9 mouse cellular contexts compared by ENCODE assay signal in genomic region chr4:155133658-155134417, GRCm38 (mm10). TPM values are rescaled to one million over a fixed set of nuclear protein-coding genes. Genes with fewer than 3 reads are reported as not detected.
DNase-seq lines count a peak whose midpoint lies in the region; ATAC-seq and TF ChIP-seq lines count a peak whose summit lies in the region.
"Had no signal": no experiment of that assay in that cellular context is flagged by ENCODE, and none has a peak within 500 bp of the region (broad histone marks: within the 10 kb centered on the region; RNA-seq: fewer than 3 reads in every experiment).

No protein-coding gene starts in this region.

- DNase-seq in midbrain, postnatal 0 days (ENCODE audit: low spot score), result no peak
- DNase-seq in forebrain, embryonic 10.5 days (ENCODE audit: extremely low spot score, low spot score), result peak; percentile 45
- peak; percentile 70 for DNase-seq in retina, postnatal 1 day
- no peak for DNase-seq in cerebellum, adult 8-10 months
- DNase-seq: liver, embryonic 13.5 days had no signal

- H3K4me2 ChIP-seq in midbrain, embryonic 13.5 days (replicated peaks), result no peak overlapping the region
- no peak overlapping the region for H3K4me2 ChIP-seq in midbrain, postnatal 0 days (ENCODE audit: low read depth, low read length, poor library complexity, severe bottlenecking)
- H3K4me2 ChIP-seq in hindbrain, embryonic 16.5 days (ENCODE audit: low read length), result no peak overlapping the region
- no peak overlapping the region for H3K4me2 ChIP-seq in liver, embryonic 12.5 days
- H3K4me2 ChIP-seq: liver, embryonic 13.5 days had no signal

- H3K4me1 ChIP-seq in midbrain, embryonic 13.5 days (replicated peaks), result peaks cover 45% of the 10 kb centered on the region
- H3K4me1 ChIP-seq in midbrain, postnatal 0 days (ENCODE audit: insufficient read depth, low read length), result peaks cover 7% of the 10 kb centered on the region; the same call in 1 of the 2 replicates
- peaks cover 64% of the 10 kb centered on the region for H3K4me1 ChIP-seq in forebrain, embryonic 10.5 days
- peaks cover 24% of the 10 kb centered on the region for H3K4me1 ChIP-seq in hindbrain, embryonic 16.5 days (ENCODE audit: control insufficient read depth, insufficient read depth, low read depth, low read length)
- H3K4me1 ChIP-seq in liver, embryonic 12.5 days, result peaks cover 9% of the 10 kb centered on the region; the same call in 1 of the 2 replicates

- no peak overlapping the region for H3K4me3 ChIP-seq in midbrain, embryonic 13.5 days (replicated peaks)
- H3K4me3 ChIP-seq in midbrain, postnatal 0 days (ENCODE audit: low read depth, low read length), result no peak overlapping the region
- 0 out of 2 replicates have a peak overlapping the region, but pooled peaks have one; percentile 14 for H3K4me3 ChIP-seq in forebrain, embryonic 10.5 days
- no peak overlapping the region for H3K4me3 ChIP-seq in hindbrain, embryonic 16.5 days (ENCODE audit: low read length)
- H3K4me3 ChIP-seq in liver, embryonic 12.5 days, result no peak overlapping the region
- H3K4me3 ChIP-seq: liver, embryonic 13.5 days had no signal

- WGBS in midbrain, embryonic 13.5 days, result 48% methylated on average over 20 of the region's 20 CpGs
- WGBS in midbrain, postnatal 0 days, result 42% methylated on average over 20 of the region's 20 CpGs
- 58% methylated on average over 20 of the region's 20 CpGs for WGBS in forebrain, embryonic 10.5 days
- 30% methylated on average over 20 of the region's 20 CpGs for WGBS in hindbrain, embryonic 16.5 days
- WGBS in liver, embryonic 12.5 days (ENCODE audit: insufficient replicate concordance), result 65% methylated on average over 20 of the region's 20 CpGs

- no peaks in the 10 kb centered on the region for H3K9me3 ChIP-seq in midbrain, embryonic 13.5 days
- no peaks in the 10 kb centered on the region for H3K9me3 ChIP-seq in midbrain, postnatal 0 days (ENCODE audit: low read length)
- no peaks in the 10 kb centered on the region for H3K9me3 ChIP-seq in forebrain, embryonic 10.5 days
- no peaks in the 10 kb centered on the region for H3K9me3 ChIP-seq in hindbrain, embryonic 16.5 days (ENCODE audit: control insufficient read depth, low read length)
- no peaks in the 10 kb centered on the region for H3K9me3 ChIP-seq in liver, embryonic 12.5 days (replicated peaks)
- H3K9me3 ChIP-seq: liver, embryonic 13.5 days had no signal

- peak overlapping the region; percentile 41; the same call in 1 of the 2 replicates for H3K27ac ChIP-seq in midbrain, embryonic 13.5 days
- no peak overlapping the region for H3K27ac ChIP-seq in midbrain, postnatal 0 days (ENCODE audit: low read depth, low read length)
- peak overlapping the region; percentile 76 for H3K27ac ChIP-seq in forebrain, embryonic 10.5 days
- H3K27ac ChIP-seq in hindbrain, embryonic 16.5 days (ENCODE audit: low read depth, low read length), result no peak overlapping the region
- no peak overlapping the region for H3K27ac ChIP-seq in liver, embryonic 12.5 days
- H3K27ac ChIP-seq: liver, embryonic 13.5 days had no signal

- no peaks in the 10 kb centered on the region for H3K36me3 ChIP-seq in midbrain, embryonic 13.5 days
- H3K36me3 ChIP-seq in midbrain, postnatal 0 days (ENCODE audit: insufficient read depth, low read length), result no peaks in the 10 kb centered on the region
- H3K36me3 ChIP-seq in forebrain, embryonic 10.5 days (replicated peaks), result no peaks in the 10 kb centered on the region
- no peaks in the 10 kb centered on the region for H3K36me3 ChIP-seq in hindbrain, embryonic 16.5 days (ENCODE audit: control insufficient read depth, insufficient read depth, low read length)
- no peaks in the 10 kb centered on the region for H3K36me3 ChIP-seq in liver, embryonic 12.5 days
- H3K36me3 ChIP-seq: liver, embryonic 13.5 days had no signal

- H3K9ac ChIP-seq in midbrain, embryonic 13.5 days (replicated peaks), result 0 out of 2 replicates have a peak overlapping the region, but pooled peaks have one; percentile 32
- H3K9ac ChIP-seq in midbrain, postnatal 0 days (replicated peaks; ENCODE audit: low read length, poor library complexity, severe bottlenecking), result no peak overlapping the region
- peak overlapping the region; percentile 20; the same call in 1 of the 2 replicates for H3K9ac ChIP-seq in hindbrain, embryonic 16.5 days (ENCODE audit: low read depth, low read length)
- H3K9ac ChIP-seq in liver, embryonic 12.5 days, result no peak overlapping the region
- H3K9ac ChIP-seq: liver, embryonic 13.5 days had no signal

- ATAC-seq in midbrain, embryonic 13.5 days, result no peak
- ATAC-seq in midbrain, postnatal 0 days (ENCODE audit: low FRiP score), result no peak
- ATAC-seq in hindbrain, embryonic 16.5 days, result no peak
- ATAC-seq in megakaryocyte, adult 5-6 weeks (ENCODE audit: poor library complexity, severe bottlenecking), result no peak
- no peak for ATAC-seq in liver, embryonic 12.5 days

- H3K27me3 ChIP-seq in midbrain, embryonic 13.5 days, result no peaks in the 10 kb centered on the region
- H3K27me3 ChIP-seq in midbrain, postnatal 0 days (ENCODE audit: insufficient read depth, low read length), result no peaks in the 10 kb centered on the region
- no peaks in the 10 kb centered on the region for H3K27me3 ChIP-seq in forebrain, embryonic 10.5 days (ENCODE audit: poor library complexity, severe bottlenecking)
- no peaks in the 10 kb centered on the region for H3K27me3 ChIP-seq in hindbrain, embryonic 16.5 days (replicated peaks; ENCODE audit: control insufficient read depth, insufficient read depth, low read length)
- H3K27me3 ChIP-seq in liver, embryonic 12.5 days (replicated peaks), result peaks cover 7% of the 10 kb centered on the region; the same call in 1 of the 2 replicates

- TF ChIP-seq CTCF in midbrain, postnatal 0 days (IDR thresholded peaks at IDR 0.05), result no peak

RNA-seq across cellular contexts. Expression of gene Morn1, which starts 47.5 kb away (rescaled TPM):
- 6.0 and 8.9 TPM in 2 replicates for polyA plus RNA-seq in midbrain, embryonic 13.5 days (2015; fragmentation: Nextera tagmentation; extraction: Ambion mirVana)
- 3.3 and 8.5 TPM in 2 replicates for total RNA-seq in midbrain, postnatal 0 days (2014; rRNA removed)
- 8.6 and 8.9 TPM in 2 replicates for polyA plus RNA-seq in midbrain, postnatal 0 days (2015; fragmentation: Nextera tagmentation; extraction: Ambion mirVana)
- polyA plus RNA-seq in forebrain, embryonic 10.5 days (2016; fragmentation: Nextera tagmentation; extraction: Ambion mirVana), result 4.5 and 6.8 TPM in 2 replicates
- 7.5 and 9.5 TPM in 2 replicates for polyA plus RNA-seq in hindbrain, embryonic 16.5 days (2015; fragmentation: Nextera tagmentation; extraction: Ambion mirVana)
- 0.71 TPM in 1 of 2 replicates, not detected in the other for total RNA-seq in megakaryocyte, adult 5-6 weeks (2015)
- 0.95 and 1.1 TPM in 2 replicates for total RNA-seq in megakaryocyte, adult 5-6 weeks (2017)
- 2.0 and 2.1 TPM in 2 replicates for polyA plus RNA-seq in liver, embryonic 12.5 days (2016; fragmentation: Nextera tagmentation; extraction: Ambion mirVana)

RNA-seq across cellular contexts. Expression of gene Rer1, which starts 47.7 kb away (rescaled TPM):
- 121 and 124 TPM in 2 replicates for polyA plus RNA-seq in midbrain, embryonic 13.5 days (2015; fragmentation: Nextera tagmentation; extraction: Ambion mirVana)
- 91.4 and 104 TPM in 2 replicates for total RNA-seq in midbrain, postnatal 0 days (2014; rRNA removed)
- 132 and 133 TPM in 2 replicates for polyA plus RNA-seq in midbrain, postnatal 0 days (2015; fragmentation: Nextera tagmentation; extraction: Ambion mirVana)
- 133 and 137 TPM in 2 replicates for polyA plus RNA-seq in forebrain, embryonic 10.5 days (2016; fragmentation: Nextera tagmentation; extraction: Ambion mirVana)
- 125 and 131 TPM in 2 replicates for polyA plus RNA-seq in hindbrain, embryonic 16.5 days (2015; fragmentation: Nextera tagmentation; extraction: Ambion mirVana)
- total RNA-seq in megakaryocyte, adult 5-6 weeks (2015), result 133 and 141 TPM in 2 replicates
- 116 and 130 TPM in 2 replicates for total RNA-seq in megakaryocyte, adult 5-6 weeks (2017)
- polyA plus RNA-seq in liver, embryonic 12.5 days (2016; fragmentation: Nextera tagmentation; extraction: Ambion mirVana), result 107 and 109 TPM in 2 replicates

Comparison
In these comparisons a context has a peak if more than half of its experiments do, and no peak if none do; other contexts are left out.
1. H3K27ac ChIP-seq: peak in midbrain, embryonic 13.5 days (single experiment) and forebrain, embryonic 10.5 days (single experiment); none in midbrain, postnatal 0 days (single experiment), hindbrain, embryonic 16.5 days (single experiment) and liver, embryonic 12.5 days (single experiment).
2. H3K9ac ChIP-seq: peak in midbrain, embryonic 13.5 days (single experiment) and hindbrain, embryonic 16.5 days (single experiment); none in midbrain, postnatal 0 days (single experiment) and liver, embryonic 12.5 days (single experiment).
3. DNase-seq: peak in forebrain, embryonic 10.5 days (single experiment) and retina, postnatal 1 day (single experiment); none in midbrain, postnatal 0 days (single experiment) and cerebellum, adult 8-10 months (single experiment).